Mouse (Mus musculus): ENCODE data around the gene Tspan4. TPM values are rescaled to one million over a fixed set of nuclear protein-coding genes. Genes with fewer than 3 reads are reported as not detected.

The Tspan4 gene
- total RNA-seq, 2 experiments from 2014 or later: 37.3 to 38.9 TPM

DNA sequence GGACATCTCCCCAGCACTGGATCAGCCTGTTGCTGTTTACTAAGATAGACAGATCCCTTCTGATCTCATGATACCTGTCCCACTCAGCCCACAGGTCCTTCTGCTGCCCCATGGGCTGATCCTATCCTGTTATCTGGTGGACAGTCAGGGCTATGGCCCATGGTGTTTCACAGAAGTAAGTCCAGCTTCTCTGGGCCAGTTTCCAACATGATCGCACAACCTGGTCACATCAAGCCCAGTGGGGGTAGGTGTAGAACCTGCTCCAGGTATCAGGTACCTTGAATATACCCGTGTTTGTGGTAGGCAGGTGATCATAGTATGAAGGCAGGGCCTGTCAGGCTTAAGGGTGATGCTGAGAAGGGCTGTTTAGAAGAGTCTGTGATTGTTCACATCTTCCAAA lies 20.3 kb downstream of the Tspan4 start:
- intact Hi-C loops (cut with DNase I): no loop called here
- no peak for DNase-seq

- DNase-seq: no peak
- intact Hi-C loops (cut with DNase I): no loop called here
Measured at GRCm38 (mm10) chr7:141495940-141496339, 20.9 kb downstream of the Tspan4 start.

GRCm38 (mm10) chr7:141497600-141497999 lies 22.6 kb downstream of the Tspan4 start:
- intact Hi-C loops (cut with DNase I): no loop called here
- DNase-seq: peak; percentile 51 to 56

- intact Hi-C loops (cut with DNase I): no loop called here
- DNase-seq: no peak
Measured at GRCm38 (mm10) chr7:141501820-141502555, 26.9 kb downstream of the Tspan4 start.

DNA sequence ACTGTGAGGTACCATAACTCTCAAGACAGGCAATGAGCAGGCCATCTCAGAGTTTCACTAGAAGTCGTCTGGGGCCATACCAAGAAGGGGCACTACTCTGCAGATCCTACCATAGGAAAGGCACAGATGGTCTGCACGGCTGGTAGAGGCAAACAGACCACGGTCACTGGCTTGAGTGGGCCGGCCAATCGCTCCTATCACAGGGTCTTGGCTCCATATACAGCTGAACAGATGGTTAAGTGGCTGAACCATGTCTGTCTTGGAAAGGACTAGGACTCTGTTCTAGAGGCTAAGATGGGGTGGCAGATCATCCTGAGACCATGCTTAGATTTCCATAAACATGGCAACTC lies 27.5 kb downstream of the Tspan4 start:
- DNase-seq: no peak
- intact Hi-C loops (cut with DNase I): no loop called here

GRCm38 (mm10) chr7:141506278-141506677 lies 31.2 kb downstream of the Tspan4 start:
- intact Hi-C loops (cut with DNase I): no loop called here
- DNase-seq: no peak

GRCm38 (mm10) chr7:141508160-141508559 lies 33.1 kb downstream of the Tspan4 start:
- DNase-seq: no peak
- intact Hi-C loops (cut with DNase I): no loop called here

DNA sequence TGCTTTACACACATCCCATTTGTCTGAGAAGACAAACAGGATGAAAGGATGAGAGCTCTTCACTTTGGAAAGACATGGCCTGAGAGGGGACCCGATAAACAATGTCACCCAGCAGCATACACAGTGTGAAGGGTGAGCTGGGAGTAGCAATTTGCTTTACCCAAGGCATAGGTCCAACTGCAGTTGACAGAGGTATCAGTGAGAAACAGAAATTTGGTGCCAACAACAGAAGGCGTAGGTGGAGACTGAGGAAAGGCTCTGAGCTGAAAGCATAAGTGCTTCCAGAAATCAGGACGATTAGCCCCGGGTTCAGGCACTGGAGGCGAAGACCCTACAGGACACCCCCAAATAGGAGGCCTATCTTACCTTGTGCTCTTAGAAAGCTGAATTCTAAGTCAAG lies 35.2 kb downstream of the Tspan4 start:
- intact Hi-C loops (cut with DNase I): no loop called here
- DNase-seq: no peak

DNA sequence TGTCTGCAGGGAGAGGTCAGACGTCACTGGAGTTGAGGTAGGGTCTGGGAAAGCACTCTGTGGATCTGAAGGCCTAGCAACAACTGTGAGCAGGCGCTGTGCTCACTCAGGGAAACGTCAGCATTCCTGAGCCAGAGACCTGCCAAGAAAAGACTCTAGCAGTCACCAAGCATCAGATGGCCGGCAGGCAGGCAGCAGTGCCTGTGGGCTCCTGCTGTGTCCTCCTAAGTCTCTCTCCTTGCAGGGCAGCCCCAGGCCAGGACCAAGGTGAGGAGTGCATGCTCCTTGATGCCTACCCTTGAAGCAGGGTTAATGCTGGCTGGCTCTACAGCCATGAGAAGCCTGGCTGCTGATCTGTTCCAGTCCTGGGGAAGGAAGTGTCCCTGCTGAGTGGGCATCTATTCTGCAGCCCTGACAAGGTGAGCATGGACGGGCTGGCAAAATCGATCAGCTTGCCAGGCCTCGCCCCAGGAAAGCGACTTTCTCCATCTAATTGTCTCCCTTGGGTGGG lies 35.7 kb downstream of the Tspan4 start:
- intact Hi-C loops (cut with DNase I): no loop called here
- DNase-seq: peak; percentile 58 to 66

DNA sequence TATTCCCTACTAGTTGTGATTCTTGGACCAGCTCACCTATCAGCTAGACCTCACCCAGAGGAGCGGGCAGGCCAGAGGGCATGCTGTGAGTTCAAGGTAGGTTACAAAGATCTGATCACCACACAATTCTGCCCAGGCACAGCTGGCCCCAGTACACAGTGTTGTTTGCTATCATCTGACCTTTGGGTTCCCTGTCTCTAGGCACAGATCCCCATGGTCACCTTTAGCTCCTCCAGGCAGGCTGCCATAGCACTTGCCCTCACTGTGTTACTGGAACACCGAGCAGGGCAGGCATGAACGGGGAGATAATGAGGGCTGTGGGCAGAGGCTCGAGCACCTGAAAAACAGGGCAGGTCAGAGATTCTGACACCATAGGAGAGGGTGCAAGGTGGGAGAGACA lies 42.6 kb downstream of the Tspan4 start:
- DNase-seq: peak in 1 of 2 experiments; percentile 63
- intact Hi-C loops (cut with DNase I): no loop called here

DNA sequence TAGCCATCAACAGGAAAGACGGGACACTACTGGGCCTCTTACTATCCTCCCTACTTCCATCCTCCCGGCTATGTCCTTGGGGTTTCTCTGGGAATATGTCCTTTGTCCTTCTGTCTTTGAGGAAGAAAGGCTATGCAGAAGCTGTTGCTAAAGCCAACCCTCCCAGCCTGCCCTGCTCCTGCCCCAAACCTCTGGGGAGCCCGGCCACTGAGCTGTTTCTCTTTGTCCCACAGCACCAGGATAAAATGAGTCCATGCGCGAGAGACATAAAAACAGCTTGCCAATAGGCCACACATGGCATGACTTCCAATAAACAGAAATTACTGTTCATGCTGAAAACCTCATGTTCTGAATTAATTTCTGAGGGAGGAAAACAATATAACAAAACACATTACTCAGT lies 43.3 kb downstream of the Tspan4 start:
- DNase-seq: no peak
- intact Hi-C loops (cut with DNase I): no loop called here

DNA sequence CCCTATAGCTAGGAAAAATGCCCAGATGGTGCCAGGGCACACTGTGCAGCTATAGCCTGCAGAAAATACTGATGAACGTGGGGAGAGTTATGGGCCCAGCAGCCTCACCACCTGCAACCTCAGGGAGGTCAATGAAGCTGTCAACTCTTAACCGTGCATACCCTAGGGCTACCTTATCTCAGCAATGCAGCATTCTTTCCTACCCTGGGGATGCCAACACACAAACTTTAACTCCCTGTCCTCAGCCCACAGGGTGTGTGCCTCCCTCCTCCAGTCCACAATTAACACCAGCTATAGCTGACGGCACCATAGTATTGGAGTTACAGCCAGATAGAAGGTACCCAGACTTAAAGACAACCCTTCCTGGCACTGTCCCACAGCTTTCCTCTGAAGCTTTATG lies 43.9 kb downstream of the Tspan4 start:
- intact Hi-C loops (cut with DNase I): no loop called here
- DNase-seq: peak; percentile 49 to 57

GRCm38 (mm10) chr7:141519795-141520194 lies 44.8 kb downstream of the Tspan4 start:
- no peak for DNase-seq
- intact Hi-C loops (cut with DNase I): no loop called here

- no peak for DNase-seq
- intact Hi-C loops (cut with DNase I): no loop called here
Measured at GRCm38 (mm10) chr7:141523007-141523406, 48.0 kb downstream of the Tspan4 start.

GRCm38 (mm10) chr7:141524271-141524670 lies 49.2 kb downstream of the Tspan4 start:
- intact Hi-C loops (cut with DNase I): no loop called here
- DNase-seq: no peak

DNA sequence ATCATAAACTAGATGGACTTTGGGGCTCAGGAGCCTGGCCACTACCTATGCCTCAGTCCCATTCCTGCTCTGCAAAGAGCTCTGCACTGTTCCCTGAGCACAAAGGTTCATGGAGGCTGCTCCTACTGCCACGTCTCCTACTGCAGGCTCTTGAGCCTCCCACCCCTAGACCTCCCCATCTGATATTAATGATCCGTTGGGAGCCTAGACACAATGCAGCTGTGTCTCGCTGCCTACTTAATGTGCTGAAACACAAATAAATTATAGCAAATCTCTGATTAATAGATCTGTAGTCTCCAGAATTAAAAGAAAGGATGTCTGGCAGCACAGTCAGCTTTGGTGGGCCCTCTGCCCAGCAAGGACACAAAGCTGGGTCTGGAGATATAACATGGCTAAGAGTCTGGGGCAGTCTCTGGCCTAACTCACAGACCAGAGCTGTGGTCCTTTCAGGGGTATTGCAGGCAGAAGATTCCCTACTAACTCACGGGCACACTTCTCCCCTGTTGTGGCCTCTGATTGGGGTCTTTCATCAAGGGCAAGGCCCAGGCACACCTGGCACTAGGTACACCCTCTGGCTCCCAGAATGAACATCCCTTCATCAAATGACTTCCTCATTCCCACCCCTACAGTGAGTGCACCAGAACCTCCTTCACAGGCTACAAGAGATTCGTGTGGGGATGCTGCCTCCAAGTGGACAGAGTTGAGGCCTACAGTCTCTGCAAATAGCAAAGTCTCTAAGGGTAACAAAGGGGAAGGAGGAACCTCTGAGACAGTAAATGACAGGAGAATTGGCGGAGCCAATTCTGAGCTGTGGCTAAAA lies 49.9 kb downstream of the Tspan4 start:
- peak; percentile 86 to 91 for DNase-seq
- intact Hi-C loops (cut with DNase I): loop anchor here (1.0 kb wide), 2 partner anchors 44 to 116 kb away; no protein-coding TSS in a partner anchor

- DNase-seq: no peak
- intact Hi-C loops (cut with DNase I): loop anchor here (1.0 kb wide), 2 partner anchors 44 to 116 kb away; no protein-coding TSS in a partner anchor
Measured at GRCm38 (mm10) chr7:141525580-141525925, 50.5 kb downstream of the Tspan4 start.

- intact Hi-C loops (cut with DNase I): loop anchor here (5.0 kb wide), 1 partner anchor 77 kb away; no protein-coding TSS in a partner anchor
- DNase-seq: no peak
Measured at GRCm38 (mm10) chr7:141535570-141535969, 60.5 kb downstream of the Tspan4 start.

- intact Hi-C loops (cut with DNase I): loop anchor here (5.0 kb wide), 1 partner anchor 73 kb away; no protein-coding TSS in a partner anchor
- DNase-seq: no peak
Measured at GRCm38 (mm10) chr7:141538852-141539555, 64.0 kb downstream of the Tspan4 start.

DNA sequence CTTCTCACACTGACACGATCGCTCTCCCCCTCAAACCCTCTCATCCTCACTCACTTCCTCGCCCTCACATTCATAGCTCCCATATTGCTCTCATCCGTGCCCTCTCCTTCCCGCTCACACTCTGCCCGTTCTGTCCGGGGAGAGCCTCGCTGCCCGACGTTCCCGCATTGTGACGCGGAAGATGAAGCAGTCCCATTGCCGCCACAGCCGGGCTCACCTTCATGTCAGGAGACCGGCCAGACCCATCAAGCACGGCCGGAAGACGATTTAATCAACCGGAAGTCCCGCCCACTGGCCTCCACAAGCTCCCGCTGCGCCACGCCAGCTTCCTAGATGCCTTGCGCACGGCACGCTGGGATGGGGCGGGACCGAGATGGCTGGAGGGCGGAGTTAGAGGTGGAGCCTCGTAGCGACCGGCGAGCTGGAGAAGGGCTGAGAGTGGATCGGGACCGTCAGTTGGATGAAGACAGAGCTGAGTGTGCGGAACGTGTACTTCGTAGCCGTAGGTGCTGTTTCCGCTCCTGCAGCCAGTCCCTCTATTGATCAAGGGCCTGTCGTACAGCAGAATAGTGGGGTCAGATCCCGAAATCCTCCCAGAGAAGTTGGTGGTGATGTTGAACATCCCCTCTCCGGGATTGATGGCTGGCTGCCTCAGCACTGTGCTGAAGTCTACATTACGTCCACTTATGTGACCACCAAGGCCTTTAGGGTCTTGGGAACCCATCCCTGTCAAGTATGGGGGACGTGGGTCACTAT lies 64.7 kb downstream of the Tspan4 start, which contains the start of gene Chid1:
Gene Chid1 (minus strand): TSS at position 302 of the 756 bp plus-strand sequence.
- peak; percentile 99 to 100 for DNase-seq
- intact Hi-C loops (cut with DNase I): loop anchor here (5.0 kb wide), 1 partner anchor 73 kb away; no protein-coding TSS in a partner anchor

Data from heart, postnatal 10 days (tissue).